Mouse (Mus musculus) lung, postnatal 0 days (tissue): ENCODE data around the gene Btbd11. TPM values are rescaled to one million over a fixed set of nuclear protein-coding genes. Genes with fewer than 3 reads are reported as not detected.
A peak's percentile ranks its signal among the peaks of the same experiment; 100 is the strongest.

Experiments used
- ATAC-seq: fragments of 200-750 bp; cut with Nextera tagmentation; 2 replicates; pipeline ENCODE4 v1.8.0; 2017; ENCODE audit warnings: moderate library complexity
- DNase-seq: peaks from one replicate; pipeline ENCODE4 v3.0.0-alpha.2; 2016; ENCODE audit warnings: low spot score
- H3K27ac ChIP-seq: fragments of 300-500 bp; sonication (generic); 2 replicates; pipeline ENCODE4 v1.5.1; 2014; ENCODE audit warnings: antibody characterized with exemption, mild to moderate bottlenecking, low read length, mixed read lengths
- H3K27me3 ChIP-seq: fragments of 300-500 bp; sonication (generic); replicated peaks from 2 replicates; pipeline ENCODE4 v1.6.1; 2014; ENCODE audit warnings: low read length, mixed read lengths; ENCODE audit not compliant: insufficient read depth
- H3K36me3 ChIP-seq: fragments of 300-500 bp; sonication (generic); 2 replicates; pipeline ENCODE4 v1.6.1; 2014; ENCODE audit warnings: low read length, mixed read lengths; ENCODE audit not compliant: insufficient read depth
- H3K4me1 ChIP-seq: fragments of 300-500 bp; sonication (generic); 2 replicates; pipeline ENCODE4 v1.6.1; 2014; ENCODE audit warnings: antibody characterized with exemption, low read depth, low read length, mixed read lengths; ENCODE audit not compliant: insufficient read depth
- H3K4me2 ChIP-seq: fragments of 300-500 bp; sonication (generic); replicated peaks from 2 replicates; pipeline ENCODE4 v1.6.1; 2014; ENCODE audit warnings: low read depth, mild to moderate bottlenecking, low read length, moderate library complexity, mixed read lengths
- H3K4me3 ChIP-seq: fragments of 300-500 bp; sonication (generic); 2 replicates; pipeline ENCODE4 v1.5.1; 2014; ENCODE audit warnings: low read depth, low read length
- H3K9ac ChIP-seq: fragments of 300-500 bp; sonication (generic); replicated peaks from 2 replicates; pipeline ENCODE4 v1.6.1; 2014; ENCODE audit warnings: low read depth, mild to moderate bottlenecking
- H3K9me3 ChIP-seq: fragments of 300-500 bp; sonication (generic); 2 replicates; pipeline ENCODE4 v1.6.1; 2016; ENCODE audit warnings: low read length, mixed read lengths
- CTCF ChIP-seq: IDR thresholded peaks from 2 replicates; pipeline ENCODE4 v1.5.1; 2016; ENCODE audit warnings: antibody characterized with exemption, mild to moderate bottlenecking
- EP300 ChIP-seq: IDR thresholded peaks from 2 replicates; pipeline ENCODE4 v1.6.1; 2016; ENCODE audit warnings: antibody characterized with exemption, mild to moderate bottlenecking, control low read depth
- WGBS: fragments of 180-500 bp; shearing (Covaris S2); extraction: QIAGEN DNeasy Blood & Tissue Kit; methylation state at CpG from one replicate; pipeline ENCODE4 v1.1.7; 2014; 5-methylcytosine and 5-hydroxymethylcytosine counted together
- polyA plus RNA-seq: library from polyadenylated mRNA; unstranded; fragments of >200 nt; fragmentation: Nextera tagmentation; extraction: Ambion mirVana; gene quantifications from 2 replicates; pipeline ENCODE4 v1.2.1, GENCODE M21; 2015

The Btbd11 gene
- polyA plus RNA-seq, 1 experiment from 2014 or later: 0.98 TPM

DNA sequence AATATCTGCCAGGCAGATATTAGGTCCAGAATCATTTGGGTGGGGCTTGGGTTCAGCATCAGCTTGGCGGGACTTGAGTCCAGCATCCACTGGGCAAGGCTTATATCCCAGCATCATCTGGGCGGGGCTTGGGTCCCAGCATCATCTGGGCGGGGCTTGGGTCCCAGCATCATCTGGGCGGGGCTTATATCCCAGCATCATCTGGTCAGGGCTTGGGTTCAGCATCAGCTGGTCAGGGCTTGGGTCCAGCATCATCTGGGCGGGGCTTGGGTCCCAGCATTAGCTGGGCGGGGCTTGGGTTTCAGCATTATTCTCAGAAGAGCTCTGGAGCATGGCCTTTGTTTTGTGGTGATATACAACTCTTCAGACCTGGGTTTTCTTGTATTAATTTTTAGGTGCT, 6.4 kb downstream of the Btbd11 start:
- no peaks in the 10 kb centered on the region for H3K36me3 ChIP-seq
- 59% methylated on average over 6 of the region's 6 CpGs for WGBS
- no peaks in the 10 kb centered on the region for H3K9me3 ChIP-seq
- peaks cover 17% of the 10 kb centered on the region; the same call in 1 of the 2 replicates for H3K27me3 ChIP-seq
- DNase-seq (no peak), ATAC-seq (no peak)
- TF ChIP-seq CTCF (no peak), EP300 (no peak)
- H3K4me2 ChIP-seq: no peak overlapping the region
- no peak overlapping the region for H3K9ac ChIP-seq
- peaks cover 5% of the 10 kb centered on the region; the same call in 1 of the 2 replicates for H3K4me1 ChIP-seq
- no peak overlapping the region for H3K4me3 ChIP-seq
- no peak overlapping the region for H3K27ac ChIP-seq

DNA sequence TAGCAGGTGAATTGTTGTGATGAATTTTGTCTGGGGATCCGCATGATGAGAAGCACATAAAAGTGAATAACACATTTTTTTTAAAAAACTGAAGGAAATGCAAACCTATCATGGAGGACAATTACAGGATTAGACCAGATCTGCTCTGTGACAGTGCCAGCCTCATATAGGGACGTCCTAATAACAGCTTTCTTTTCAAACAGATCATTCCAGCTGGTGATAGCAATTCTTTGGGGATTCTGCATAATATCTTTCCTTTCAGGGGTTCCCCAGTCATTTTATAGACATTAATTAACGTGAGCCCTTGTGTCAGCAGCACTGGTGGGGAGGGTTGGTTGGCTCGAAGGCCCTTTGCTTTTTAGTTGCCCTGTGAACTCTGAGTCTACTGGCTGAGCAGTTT, 7.9 kb downstream of the Btbd11 start:
- TF ChIP-seq EP300 (no peak), CTCF (no peak)

DNA sequence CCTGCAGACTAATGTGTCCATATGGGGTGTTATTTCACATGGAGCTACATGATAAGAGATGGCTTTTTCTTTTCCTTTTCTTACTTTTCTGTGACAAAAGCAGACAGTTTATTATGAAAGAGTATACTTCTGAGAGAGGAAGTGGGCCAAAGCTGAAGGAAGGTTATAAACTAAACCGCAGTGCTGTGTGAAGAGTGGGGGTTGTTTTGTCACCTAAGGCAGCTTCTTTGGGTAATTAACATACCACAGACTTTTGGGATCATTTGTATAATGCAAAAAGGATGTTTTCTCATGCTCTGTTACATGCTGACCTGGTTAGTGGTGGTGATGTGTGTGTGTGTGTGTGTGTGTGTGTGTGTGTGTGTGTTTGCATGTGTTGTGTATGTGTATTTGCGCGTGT, 24.5 kb downstream of the Btbd11 start:
- Histone ChIP-seq H3K27me3 (no peaks in the 10 kb centered on the region), H3K36me3 (no peaks in the 10 kb centered on the region), H3K4me1 (no peaks in the 10 kb centered on the region), H3K4me3 (no peak overlapping the region), H3K9ac (no peak overlapping the region), H3K9me3 (no peaks in the 10 kb centered on the region), H3K27ac (no peak overlapping the region), H3K4me2 (no peak overlapping the region)
- no peak for DNase-seq
- no peak for TF ChIP-seq CTCF
- TF ChIP-seq EP300: no peak
- no peak for ATAC-seq
- 85% methylated on average over 3 of the region's 3 CpGs for WGBS

More for the DNA sequence above, 7.9 kb downstream of the Btbd11 start:
- H3K9ac ChIP-seq: no peak overlapping the region
- H3K9me3 ChIP-seq: no peaks in the 10 kb centered on the region
- H3K36me3 ChIP-seq: no peaks in the 10 kb centered on the region
- no peaks in the 10 kb centered on the region for H3K4me1 ChIP-seq
- no peak for DNase-seq
- ATAC-seq: no peak
- no peak overlapping the region for H3K4me3 ChIP-seq
- no peak overlapping the region for H3K4me2 ChIP-seq
- H3K27ac ChIP-seq: no peak overlapping the region
- WGBS: 58% methylated on average over 4 of the region's 4 CpGs
- peaks cover 2% of the 10 kb centered on the region; the same call in 1 of the 2 replicates for H3K27me3 ChIP-seq

DNA sequence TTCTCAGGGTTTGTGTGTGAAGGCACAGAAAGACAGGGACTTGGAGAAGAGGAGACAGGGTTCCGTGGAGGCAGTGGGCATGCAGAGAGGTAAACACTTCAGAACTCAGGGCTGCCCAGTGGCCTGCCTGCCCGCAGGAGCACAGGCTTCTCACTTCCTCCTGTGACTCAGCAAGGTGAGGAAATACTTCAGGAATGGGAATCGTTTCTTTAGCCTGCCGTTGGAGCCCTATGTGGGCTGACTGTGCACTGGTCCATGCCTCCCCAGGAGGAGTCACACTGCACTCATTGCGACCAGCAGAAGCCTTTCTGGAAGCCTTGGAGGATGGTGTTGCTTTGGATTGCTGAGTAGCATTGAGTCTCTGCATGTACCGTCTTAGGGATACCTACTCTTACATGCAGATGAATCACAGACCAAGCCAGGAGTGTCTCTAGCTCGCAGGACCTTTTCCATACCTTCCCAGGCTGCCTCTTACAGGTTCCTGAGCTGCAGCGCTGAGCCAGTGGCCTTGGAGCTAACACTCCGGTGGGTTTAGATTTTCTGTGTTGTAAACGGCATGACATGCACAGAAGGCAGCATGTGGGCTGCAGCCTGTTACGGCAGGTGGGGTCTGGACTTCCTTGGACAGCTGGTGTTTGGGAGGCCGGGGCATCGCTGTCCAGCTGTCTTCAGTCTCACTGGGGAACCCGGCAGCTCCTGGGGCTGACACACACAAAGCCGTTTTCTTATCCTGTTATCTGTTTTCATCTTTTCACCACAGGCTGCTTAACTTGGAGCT, 34.4 kb downstream of the Btbd11 start:
- no peak for TF ChIP-seq CTCF
- no peak for TF ChIP-seq EP300
- Histone ChIP-seq H3K4me1 (no peaks in the 10 kb centered on the region), H3K9ac (no peak overlapping the region), H3K27me3 (no peaks in the 10 kb centered on the region), H3K4me3 (no peak overlapping the region), H3K36me3 (no peaks in the 10 kb centered on the region), H3K27ac (no peak overlapping the region), H3K9me3 (no peaks in the 10 kb centered on the region), H3K4me2 (no peak overlapping the region)
- 47% methylated on average over 15 of the region's 15 CpGs for WGBS
- DNase-seq (peak; percentile 36), ATAC-seq (no peak)

DNA sequence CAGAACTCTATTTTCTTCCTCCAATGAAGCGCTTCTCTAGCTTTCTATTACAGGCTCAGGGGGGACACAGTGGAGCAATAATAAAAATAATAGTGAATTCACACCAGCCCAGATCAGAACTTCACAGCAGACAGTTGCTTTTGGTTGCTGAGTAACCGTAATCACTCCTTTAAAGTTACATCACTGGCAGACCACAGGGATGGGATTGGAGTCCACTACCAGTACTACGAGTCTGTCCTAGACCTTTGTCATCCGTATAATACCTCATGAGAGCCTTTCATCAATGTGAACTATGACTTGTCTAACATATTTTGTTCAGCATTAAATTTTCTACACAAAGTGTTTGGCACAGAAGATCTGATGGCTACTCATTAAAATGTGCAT, 35.0 kb downstream of the Btbd11 start:
- no peak for TF ChIP-seq CTCF
- no peak for TF ChIP-seq EP300
- Histone ChIP-seq H3K4me1 (no peaks in the 10 kb centered on the region), H3K36me3 (no peaks in the 10 kb centered on the region), H3K4me3 (no peak overlapping the region), H3K27me3 (no peaks in the 10 kb centered on the region), H3K4me2 (no peak overlapping the region), H3K27ac (no peak overlapping the region), H3K9ac (no peak overlapping the region), H3K9me3 (no peaks in the 10 kb centered on the region)
- WGBS: 63% methylated on average over 4 of the region's 4 CpGs
- ATAC-seq (no peak), DNase-seq (no peak)

DNA sequence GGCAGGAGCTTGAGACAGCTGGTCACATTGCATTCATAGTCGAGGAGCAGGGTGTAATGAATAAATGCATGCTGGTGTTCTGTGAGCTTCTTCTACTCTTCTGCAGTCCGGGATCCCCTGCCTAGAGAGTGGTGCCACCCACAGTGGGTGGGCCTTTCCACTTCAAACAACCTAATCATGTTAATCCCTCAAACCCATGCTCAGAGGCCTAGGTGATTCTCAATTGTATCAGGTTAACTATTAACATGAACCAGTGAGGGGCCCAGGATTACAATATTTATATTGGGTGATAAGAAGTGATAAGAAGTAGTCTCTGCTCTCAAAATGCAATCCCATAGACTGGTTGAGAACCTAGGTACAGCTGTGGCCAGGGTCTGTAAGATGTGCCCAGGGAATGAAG, 39.1 kb downstream of the Btbd11 start:
- WGBS: 52% methylated on average over 2 of the region's 2 CpGs
- H3K27ac ChIP-seq: no peak overlapping the region
- no peaks in the 10 kb centered on the region for H3K9me3 ChIP-seq
- H3K4me2 ChIP-seq: no peak overlapping the region
- ATAC-seq: no peak
- H3K4me3 ChIP-seq: no peak overlapping the region
- no peaks in the 10 kb centered on the region for H3K4me1 ChIP-seq
- no peaks in the 10 kb centered on the region for H3K36me3 ChIP-seq
- TF ChIP-seq CTCF (no peak), EP300 (no peak)
- no peak overlapping the region for H3K9ac ChIP-seq
- H3K27me3 ChIP-seq: no peaks in the 10 kb centered on the region
- DNase-seq: no peak
